25 mouse cellular contexts compared by ENCODE assay signal in genomic region chr2:135866838-135867237, GRCm38 (mm10).
DNase-seq lines count a peak whose midpoint lies in the region; ATAC-seq and TF ChIP-seq lines count a peak whose summit lies in the region.
"Had no signal": no experiment of that assay in that cellular context is flagged by ENCODE, and none has a peak within 500 bp of the region (broad histone marks: within the 10 kb centered on the region; RNA-seq: fewer than 3 reads in every experiment).

No protein-coding gene starts in this region.

- peak; percentile 83 for DNase-seq in heart, adult 11 months
- DNase-seq in heart, postnatal 36 days, result no peak
- no peak for DNase-seq in lung, adult 2 months
- DNase-seq in limb, embryonic 10.5 days (ENCODE audit: low spot score), result no peak
- DNase-seq in lung, postnatal 36 days, result peak; percentile 49
- no peak for DNase-seq in layer of hippocampus, postnatal 36 days
- DNase-seq in kidney, postnatal 36 days, result no peak
- DNase-seq: adrenal gland, postnatal 10 days; cerebellum, adult 9-11 months; gastrocnemius, postnatal 10 days; heart, postnatal 10 days; kidney, adult 18-20 months; layer of hippocampus, adult 9-11 months; lung, embryonic 14.5 days; right cerebral cortex, postnatal 25 days; spleen, adult 18-20 months; thymus, postnatal 25 days had no signal

- no peaks in the 10 kb centered on the region for H3K36me3 ChIP-seq in lung, embryonic 16.5 days (ENCODE audit: control insufficient read depth, insufficient read depth, low read length)
- H3K36me3 ChIP-seq in limb, embryonic 10.5 days, result no peaks in the 10 kb centered on the region
- H3K36me3 ChIP-seq: hindbrain, embryonic 12.5 days; liver, embryonic 12.5 days; midbrain, embryonic 13.5 days; neural tube, embryonic 12.5 days had no signal

- no peaks in the 10 kb centered on the region for H3K9me3 ChIP-seq in lung, embryonic 16.5 days (ENCODE audit: control insufficient read depth, low read length)
- H3K9me3 ChIP-seq in limb, embryonic 10.5 days (replicated peaks), result no peaks in the 10 kb centered on the region
- H3K9me3 ChIP-seq: forebrain, embryonic 13.5 days; hindbrain, embryonic 12.5 days; liver, embryonic 12.5 days; midbrain, embryonic 13.5 days; neural tube, embryonic 12.5 days had no signal

- no peak overlapping the region for H3K4me3 ChIP-seq in lung, embryonic 16.5 days (ENCODE audit: low read length)
- no peak overlapping the region for H3K4me3 ChIP-seq in lung, adult 2 months (replicated peaks; ENCODE audit: extremely low read depth, low read depth, low read length)
- H3K4me3 ChIP-seq in limb, embryonic 10.5 days, result no peak overlapping the region
- H3K4me3 ChIP-seq: forebrain, embryonic 13.5 days; hindbrain, embryonic 12.5 days; left cerebral cortex, adult 2 months; liver, embryonic 12.5 days; midbrain, embryonic 13.5 days; neural tube, embryonic 12.5 days had no signal

- no peak overlapping the region for H3K9ac ChIP-seq in lung, embryonic 16.5 days (ENCODE audit: low read length)
- H3K9ac ChIP-seq: forebrain, embryonic 13.5 days; hindbrain, embryonic 12.5 days; liver, embryonic 12.5 days; lung, embryonic 14.5 days; midbrain, embryonic 13.5 days; neural tube, embryonic 12.5 days had no signal

- no peaks in the 10 kb centered on the region for H3K4me1 ChIP-seq in lung, embryonic 16.5 days (replicated peaks; ENCODE audit: control insufficient read depth, insufficient read depth, low read length)
- H3K4me1 ChIP-seq in lung, adult 2 months (ENCODE audit: control insufficient read depth, insufficient read depth, low read length), result peaks cover 10% of the 10 kb centered on the region
- H3K4me1 ChIP-seq in limb, embryonic 10.5 days, result peaks cover 21% of the 10 kb centered on the region
- H3K4me1 ChIP-seq: forebrain, embryonic 13.5 days; hindbrain, embryonic 12.5 days; midbrain, embryonic 13.5 days; neural tube, embryonic 12.5 days had no signal

- H3K4me2 ChIP-seq in lung, embryonic 16.5 days (ENCODE audit: low read depth, low read length), result no peak overlapping the region
- H3K4me2 ChIP-seq: forebrain, embryonic 13.5 days; hindbrain, embryonic 12.5 days; liver, embryonic 12.5 days; lung, embryonic 14.5 days; midbrain, embryonic 13.5 days; neural tube, embryonic 12.5 days had no signal

- H3K27ac ChIP-seq in lung, embryonic 16.5 days (ENCODE audit: low read length), result no peak overlapping the region
- H3K27ac ChIP-seq in limb, embryonic 10.5 days, result peak overlapping the region; percentile 57
- H3K27ac ChIP-seq: forebrain, embryonic 13.5 days; hindbrain, embryonic 12.5 days; left cerebral cortex, adult 2 months; liver, embryonic 12.5 days; midbrain, embryonic 13.5 days; neural tube, embryonic 12.5 days had no signal

- peak; percentile 57 for ATAC-seq in lung, embryonic 16.5 days (ENCODE audit: low read depth)
- ATAC-seq: forebrain, embryonic 13.5 days; inflammation-experienced regulatory T-cells, adult 6 months; liver, embryonic 12.5 days; midbrain, embryonic 13.5 days had no signal

- H3K27me3 ChIP-seq in lung, embryonic 16.5 days (ENCODE audit: control insufficient read depth, insufficient read depth, low read depth, low read length), result no peaks in the 10 kb centered on the region
- no peaks in the 10 kb centered on the region for H3K27me3 ChIP-seq in limb, embryonic 10.5 days (ENCODE audit: low read depth, poor library complexity, severe bottlenecking)
- H3K27me3 ChIP-seq: forebrain, embryonic 13.5 days; hindbrain, embryonic 12.5 days; liver, embryonic 12.5 days; midbrain, embryonic 13.5 days; neural tube, embryonic 12.5 days had no signal

- intact Hi-C loops in heart, postnatal 36 days (cut with DNase I), result no loop called here

- no peak for TF ChIP-seq CTCF in lung, adult 2 months (IDR thresholded peaks at IDR 0.05; ENCODE audit: insufficient read depth, low read length)

- WGBS in lung, embryonic 16.5 days, result 37% methylated on average over 4 of the region's 4 CpGs
- WGBS in lung, adult 2 months, result 47% methylated on average over 4 of the region's 4 CpGs
- 22% methylated on average over 4 of the region's 4 CpGs for WGBS in limb, embryonic 10.5 days

- TF ChIP-seq POLR2A in lung, adult 2 months (IDR thresholded peaks at IDR 0.05; ENCODE audit: borderline replicate concordance, extremely low read depth, low read depth, low read length), result no peak

Comparison
In these comparisons a context has a peak if more than half of its experiments do, and no peak if none do; other contexts are left out.
1. DNase-seq: peak in heart, adult 11 months (single experiment) and lung, postnatal 36 days (single experiment); none in heart, postnatal 36 days (0 of 2), lung, adult 2 months (single experiment), limb, embryonic 10.5 days (single experiment), layer of hippocampus, postnatal 36 days (0 of 2) and kidney, postnatal 36 days (0 of 2).